Mouse (Mus musculus) gastrocnemius, adult 2 months (tissue): ENCODE data around the gene Tex101. TPM values are rescaled to one million over a fixed set of nuclear protein-coding genes. Genes with fewer than 3 reads are reported as not detected.
A peak's percentile ranks its signal among the peaks of the same experiment; 100 is the strongest.
"Not testable (repeated sequence)": the region's sequence is repeated elsewhere in the genome, so short reads cannot be mapped to it uniquely, and the experiment has no call there.

Experiments used
- DNase-seq: peaks from one replicate; pipeline ENCODE4 v3.0.0; 2022
- H3K27ac ChIP-seq: fragments of 200-600 bp; 2 replicates; pipeline ENCODE4 v1.8.1; 2022; ENCODE audit warnings: mild to moderate bottlenecking
- H3K4me3 ChIP-seq: fragments of 200-600 bp; 2 replicates; pipeline ENCODE4 v1.8.1; 2022; ENCODE audit warnings: mild to moderate bottlenecking, moderate library complexity
- CTCF ChIP-seq: fragments of 200-600 bp; IDR thresholded peaks from 2 replicates; pipeline ENCODE4 v1.8.1; 2022; ENCODE audit warnings: antibody characterized with exemption, mild to moderate bottlenecking, moderate library complexity
- intact Hi-C: fragments of 180-260 bp; cut with DNase I; formaldehyde crosslinking; loops from one replicate; pipeline ENCODE4 v1.15.1; 2025
- long read RNA-seq, 2 experiments: library from polyadenylated mRNA; stranded (forward); transcript quantifications; one replicate each; pipeline ENCODE4 v2.0.0; 2021
- total RNA-seq, 2 experiments: library from RNA; stranded (reverse); gene quantifications; 2 replicates each; pipeline ENCODE4 v1.2.3; 2021

Gene Tex101
- not detected for total RNA-seq
- long read RNA-seq, experiment 1 = 0 reads
- long read RNA-seq, experiment 2 = 0 reads

GRCm38 (mm10) chr7:24676575-24676974, at the start of gene Tex101:
Gene Tex101 (minus strand): TSS chr7:24676675.
- intact Hi-C loops = no loop called here
- Histone ChIP-seq H3K27ac (no peak within 1 kb of the TSS), H3K4me3 (no peak within 1 kb of the TSS)
- no peak for DNase-seq
- no peak for TF ChIP-seq CTCF

GRCm38 (mm10) chr7:24715039-24715438, 38.6 kb upstream of the Tex101 start:
- DNase-seq = no peak
- intact Hi-C loops = no loop called here
- TF ChIP-seq CTCF = no peak
- no peak overlapping the region for H3K4me3 ChIP-seq
- no peak overlapping the region for H3K27ac ChIP-seq

GRCm38 (mm10) chr7:24708832-24709292, 32.4 kb upstream of the Tex101 start, which contains the start of gene BC049730:
Gene BC049730 (plus strand): TSS chr7:24709242.
- no peak for TF ChIP-seq CTCF
- intact Hi-C loops = no loop called here
- Histone ChIP-seq H3K27ac (no peak within 1 kb of the TSS), H3K4me3 (no peak within 1 kb of the TSS)
- no peak for DNase-seq

- intact Hi-C loops, H3K27ac ChIP-seq, DNase-seq, H3K4me3 ChIP-seq: not testable (repeated sequence)
Observed at GRCm38 (mm10) chr7:24702841-24703240, 26.4 kb upstream of the Tex101 start.

GRCm38 (mm10) chr7:24697891-24698290, 21.4 kb upstream of the Tex101 start:
- intact Hi-C loops, H3K27ac ChIP-seq, DNase-seq, H3K4me3 ChIP-seq: not testable (repeated sequence)

- intact Hi-C loops, DNase-seq, H3K27ac ChIP-seq, H3K4me3 ChIP-seq: not testable (repeated sequence)
Observed at GRCm38 (mm10) chr7:24692693-24693092, 16.2 kb upstream of the Tex101 start.

- DNase-seq, H3K4me3 ChIP-seq, H3K27ac ChIP-seq, intact Hi-C loops: not testable (repeated sequence)
Observed at GRCm38 (mm10) chr7:24687519-24687918, 11.0 kb upstream of the Tex101 start.

- H3K27ac ChIP-seq, H3K4me3 ChIP-seq, intact Hi-C loops, DNase-seq: not testable (repeated sequence)
- TF ChIP-seq CTCF = peak; percentile 30; the same call in 1 of the 2 replicates
Observed at GRCm38 (mm10) chr7:24684121-24684520, 7.6 kb upstream of the Tex101 start.

- intact Hi-C loops = loop anchor here (2.0 kb wide), 1 partner anchor 49 kb away; no protein-coding TSS in a partner anchor
- no peak for TF ChIP-seq CTCF
- no peak for DNase-seq
- Histone ChIP-seq H3K4me3 (no peak overlapping the region), H3K27ac (no peak overlapping the region)
Observed at GRCm38 (mm10) chr7:24671944-24672439, 4.5 kb downstream of the Tex101 start.

- no peak overlapping the region for H3K4me3 ChIP-seq
- no peak for TF ChIP-seq CTCF
- intact Hi-C loops = no loop called here
- H3K27ac ChIP-seq = no peak overlapping the region
- DNase-seq = no peak
Observed at GRCm38 (mm10) chr7:24664959-24665358, 11.5 kb downstream of the Tex101 start.

- Histone ChIP-seq H3K27ac (no peak overlapping the region), H3K4me3 (no peak overlapping the region)
- DNase-seq = no peak
- TF ChIP-seq CTCF = no peak
- intact Hi-C loops = no loop called here
Observed at GRCm38 (mm10) chr7:24664301-24664700, 12.2 kb downstream of the Tex101 start.

GRCm38 (mm10) chr7:24662575-24662974, 13.9 kb downstream of the Tex101 start:
- TF ChIP-seq CTCF = peak; percentile 86
- peak; percentile 61 for DNase-seq
- intact Hi-C loops = no loop called here
- no peak overlapping the region for H3K27ac ChIP-seq
- H3K4me3 ChIP-seq = no peak overlapping the region

- Histone ChIP-seq H3K4me3 (no peak overlapping the region), H3K27ac (no peak overlapping the region)
- intact Hi-C loops = no loop called here
- TF ChIP-seq CTCF = no peak
- no peak for DNase-seq
Observed at GRCm38 (mm10) chr7:24661118-24661904, 15.2 kb downstream of the Tex101 start.
